In the genomic region with DNA sequence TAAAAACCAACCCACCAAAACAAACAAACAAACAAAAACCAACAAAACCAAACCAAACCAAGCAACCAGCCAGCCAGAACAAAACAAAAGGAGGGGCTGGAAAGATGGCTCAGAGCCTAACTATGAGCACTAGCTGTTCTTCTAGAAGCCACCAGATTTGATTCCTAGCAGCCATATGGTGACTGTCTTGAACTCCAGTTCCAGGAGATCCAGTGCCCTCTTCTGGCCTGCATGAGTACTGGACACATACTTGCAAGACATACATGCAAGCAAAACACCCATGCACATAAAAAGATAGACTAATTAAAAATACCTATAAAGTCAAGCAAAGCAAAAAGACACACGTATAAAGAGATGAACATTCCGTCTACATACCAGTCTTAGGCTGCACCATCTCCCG, we compare ENCODE assay signal across 8 mouse cellular contexts. TPM values are rescaled to one million over a fixed set of nuclear protein-coding genes. Genes with fewer than 3 reads are reported as not detected.
A peak's percentile ranks its signal among the peaks of the same experiment; 100 is the strongest.
DNase-seq lines count a peak whose midpoint lies in the region.

No protein-coding gene starts in this region.

- DNase-seq in heart, postnatal 36 days = peak; percentile 12
- no peak for DNase-seq in heart, adult 11 months
- DNase-seq in A20 (ENCODE audit: low read depth, low spot score) = peak; percentile 52
- peak; percentile 76 for DNase-seq in R1 (ENCODE audit: low read depth, low spot score)
- peak; percentile 58 to 62 for DNase-seq in kidney, postnatal 25 days
- peak; percentile 36 for DNase-seq in thymus, postnatal 25 days
- no peak for DNase-seq in urinary bladder, postnatal 10 days (ENCODE audit: low spot score)
- no peak for DNase-seq in gastrocnemius, postnatal 4 days (ENCODE audit: low spot score in 2 of 2)

- intact Hi-C loops in heart, postnatal 36 days (cut with DNase I) = loop anchor here (1.0 to 5.0 kb wide), 3 partner anchors 70 to 135 kb away; no protein-coding TSS in a partner anchor

RNA-seq across cellular contexts. Expression of a gene that starts 43.7 kb away (rescaled TPM):
- total RNA-seq in heart, postnatal 36 days (2021) = 10 to 100 TPM; 10.7 to 11.0 TPM
- total RNA-seq in gastrocnemius, postnatal 4 days (2021) = 1 to 10 TPM; 3.3 to 3.9 TPM

RNA-seq across cellular contexts. Expression of a gene that starts 46.1 kb away (rescaled TPM):
- total RNA-seq in heart, postnatal 36 days (2021) = 10 to 100 TPM; 42.2 to 44.4 TPM
- 10 to 100 TPM; 26.6 to 27.0 TPM for total RNA-seq in gastrocnemius, postnatal 4 days (2021)

Comparison
In these comparisons a context has a peak if more than half of its experiments do, and no peak if none do; other contexts are left out.
1. DNase-seq: peak in heart, postnatal 36 days (2 of 2), A20 (single experiment), R1 (single experiment), kidney, postnatal 25 days (2 of 2) and thymus, postnatal 25 days (single experiment); none in heart, adult 11 months (single experiment), urinary bladder, postnatal 10 days (single experiment) and gastrocnemius, postnatal 4 days (0 of 2).